ENCODE assay signal across 16 mouse cellular contexts in the genomic region with DNA sequence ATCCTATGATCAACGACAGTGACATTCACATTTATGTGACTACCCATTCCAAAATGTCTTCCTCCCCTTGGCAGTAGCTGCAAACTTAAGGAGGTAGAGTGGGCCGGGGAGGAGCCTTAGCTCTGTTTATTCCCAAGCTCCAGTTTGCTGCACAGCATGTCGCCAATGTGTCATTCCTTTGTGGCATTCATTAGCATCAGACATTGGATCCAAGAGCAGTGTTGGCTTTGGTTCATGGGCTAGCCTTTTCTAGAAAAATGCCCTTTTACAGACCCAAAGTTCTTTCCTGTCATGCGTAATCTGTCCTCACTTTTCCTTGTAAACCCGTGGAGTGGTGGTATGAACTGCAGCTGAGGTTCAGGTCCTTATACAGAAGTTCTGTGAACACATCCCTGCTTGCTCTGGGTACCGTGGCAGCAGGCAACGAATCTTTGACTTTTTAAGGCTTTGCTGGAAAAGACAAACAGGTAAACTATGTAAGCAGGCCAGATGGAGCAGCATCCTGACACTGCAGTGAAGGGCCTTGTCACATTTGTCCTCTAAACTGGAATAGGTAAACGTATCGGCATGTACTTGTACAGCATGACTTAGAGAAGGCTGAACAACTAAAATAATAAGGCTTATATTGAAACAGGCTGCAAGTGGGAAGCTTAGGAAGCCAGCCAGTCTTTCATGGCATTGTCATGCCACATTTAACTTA.
DNase-seq lines count a peak whose midpoint lies in the region; ATAC-seq and TF ChIP-seq lines count a peak whose summit lies in the region.
"Had no signal": no experiment of that assay in that cellular context is flagged by ENCODE, and none has a peak within 500 bp of the region (broad histone marks: within the 10 kb centered on the region; RNA-seq: fewer than 3 reads in every experiment).

No protein-coding gene starts in this region.

- 0 out of 2 replicates have a peak, but pooled peaks cover 3% of the 10 kb centered on the region for H3K36me3 ChIP-seq in forebrain, embryonic 14.5 days (ENCODE audit: control insufficient read depth, insufficient read depth, low read length)
- no peaks in the 10 kb centered on the region for H3K36me3 ChIP-seq in forebrain, embryonic 11.5 days (ENCODE audit: control insufficient read depth, insufficient read depth, low read length)
- H3K36me3 ChIP-seq: heart, embryonic 12.5 days; midbrain, embryonic 15.5 days had no signal

- no peak overlapping the region for H3K9ac ChIP-seq in forebrain, embryonic 14.5 days (ENCODE audit: low read length)
- no peak overlapping the region for H3K9ac ChIP-seq in forebrain, embryonic 11.5 days (ENCODE audit: low read length)
- H3K9ac ChIP-seq: heart, embryonic 12.5 days; lung, embryonic 14.5 days; midbrain, embryonic 15.5 days had no signal

- H3K27me3 ChIP-seq in forebrain, embryonic 14.5 days (replicated peaks; ENCODE audit: control insufficient read depth, insufficient read depth, low read length) = no peaks in the 10 kb centered on the region
- no peaks in the 10 kb centered on the region for H3K27me3 ChIP-seq in forebrain, embryonic 11.5 days (ENCODE audit: control insufficient read depth, insufficient read depth, low read length)
- no peaks in the 10 kb centered on the region for H3K27me3 ChIP-seq in cerebellum, adult 2 months (ENCODE audit: control insufficient read depth, insufficient read depth, low read length)
- H3K27me3 ChIP-seq: heart, embryonic 12.5 days; midbrain, embryonic 15.5 days; Patski had no signal

- DNase-seq in forebrain, embryonic 14.5 days (ENCODE audit: low spot score) = peak; percentile 42
- no peak for DNase-seq in forebrain, embryonic 11.5 days (ENCODE audit: low spot score)
- peak; percentile 7 for DNase-seq in left cerebral cortex, postnatal 4 days
- no peak for DNase-seq in left cerebral cortex, adult 2 months (ENCODE audit: extremely low spot score in 1 of 2, low spot score in 2 of 2)
- peak; percentile 77 to 88 for DNase-seq in cerebellum, adult 2 months
- no peak for DNase-seq in natural killer cell, adult 2 months (ENCODE audit: low spot score in 2 of 2)
- DNase-seq in kidney, postnatal 4 days = no peak
- no peak for DNase-seq in left cerebral cortex, adult 8-10 months (ENCODE audit: low spot score in 2 of 2)
- DNase-seq: gastrocnemius, postnatal 36 days; heart, postnatal 36 days; kidney, adult 9 months; lung, embryonic 14.5 days; thymus, postnatal 14 days had no signal

- no peak for TF ChIP-seq CTCF in left cerebral cortex, adult 2 months (IDR thresholded peaks at IDR 0.05)
- TF ChIP-seq CTCF in cerebellum, adult 2 months (IDR thresholded peaks at IDR 0.05; ENCODE audit: borderline replicate concordance, insufficient read depth, low read depth, low read length) = no peak

- intact Hi-C loops in left cerebral cortex, postnatal 4 days (cut with DNase I) = loop anchor here (5.0 to 10.0 kb wide), 2 partner anchors 184 to 567 kb away; no protein-coding TSS in a partner anchor
- intact Hi-C loops in left cerebral cortex, adult 2 months (cut with DNase I) = loop anchor here (5.0 to 10.0 kb wide), 4 partner anchors 184 to 567 kb away; partner anchors contain the start of gene Plcb4

- H3K4me2 ChIP-seq in forebrain, embryonic 14.5 days (ENCODE audit: low read length) = no peak overlapping the region
- H3K4me2 ChIP-seq in forebrain, embryonic 11.5 days (ENCODE audit: low read depth, low read length, severe bottlenecking) = no peak overlapping the region
- H3K4me2 ChIP-seq: heart, embryonic 12.5 days; lung, embryonic 14.5 days; midbrain, embryonic 15.5 days had no signal

- no peak overlapping the region for H3K4me3 ChIP-seq in forebrain, embryonic 14.5 days (ENCODE audit: low read depth, low read length)
- no peak overlapping the region for H3K4me3 ChIP-seq in forebrain, embryonic 11.5 days (ENCODE audit: low read depth, low read length)
- H3K4me3 ChIP-seq in left cerebral cortex, adult 2 months = no peak overlapping the region
- H3K4me3 ChIP-seq in cerebellum, adult 2 months (replicated peaks; ENCODE audit: insufficient read depth, low read depth, low read length) = no peak overlapping the region
- H3K4me3 ChIP-seq: heart, embryonic 12.5 days; midbrain, embryonic 15.5 days had no signal

- no peak for TF ChIP-seq POLR2A in cerebellum, adult 2 months (IDR thresholded peaks at IDR 0.05; ENCODE audit: borderline replicate concordance, insufficient read depth, low read length)

- 58% methylated on average over 9 of the region's 9 CpGs for WGBS in forebrain, embryonic 14.5 days
- WGBS in forebrain, embryonic 11.5 days = 79% methylated on average over 9 of the region's 9 CpGs
- WGBS in cerebellum, adult 2 months = 13% methylated on average over 9 of the region's 9 CpGs

- peaks cover 2% of the 10 kb centered on the region; the same call in 1 of the 2 replicates for H3K4me1 ChIP-seq in forebrain, embryonic 14.5 days (ENCODE audit: control insufficient read depth, insufficient read depth, low read length)
- H3K4me1 ChIP-seq in forebrain, embryonic 11.5 days (replicated peaks; ENCODE audit: control insufficient read depth, insufficient read depth, low read length) = no peaks in the 10 kb centered on the region; the same call in 1 of the 2 replicates
- peaks cover 23% of the 10 kb centered on the region for H3K4me1 ChIP-seq in cerebellum, adult 2 months (ENCODE audit: control insufficient read depth, insufficient read depth, low read length)

- ATAC-seq in forebrain, embryonic 14.5 days = no peak
- ATAC-seq in forebrain, embryonic 11.5 days (replicated peaks; ENCODE audit: low FRiP score) = no peak
- ATAC-seq: midbrain, embryonic 15.5 days; Patski had no signal

- H3K9me3 ChIP-seq in forebrain, embryonic 14.5 days (replicated peaks; ENCODE audit: control insufficient read depth, low read length) = no peaks in the 10 kb centered on the region
- H3K9me3 ChIP-seq in forebrain, embryonic 11.5 days (ENCODE audit: control insufficient read depth, low read length) = no peaks in the 10 kb centered on the region
- H3K9me3 ChIP-seq: heart, embryonic 12.5 days; midbrain, embryonic 15.5 days had no signal

- H3K27ac ChIP-seq in forebrain, embryonic 14.5 days (ENCODE audit: low read depth, low read length) = no peak overlapping the region
- H3K27ac ChIP-seq in forebrain, embryonic 11.5 days (ENCODE audit: low read depth, low read length) = no peak overlapping the region
- no peak overlapping the region for H3K27ac ChIP-seq in left cerebral cortex, adult 2 months
- peak overlapping the region; percentile 56 for H3K27ac ChIP-seq in cerebellum, adult 2 months (ENCODE audit: insufficient read depth, low read length)
- H3K27ac ChIP-seq: midbrain, embryonic 15.5 days had no signal

Comparison
In these comparisons a context has a peak if more than half of its experiments do, and no peak if none do; other contexts are left out.
1. DNase-seq: peak in forebrain, embryonic 14.5 days (single experiment), left cerebral cortex, postnatal 4 days (single experiment) and cerebellum, adult 2 months (2 of 2); none in forebrain, embryonic 11.5 days (single experiment), left cerebral cortex, adult 2 months (0 of 2), natural killer cell, adult 2 months (0 of 2), kidney, postnatal 4 days (0 of 2) and left cerebral cortex, adult 8-10 months (0 of 2).